Mouse (Mus musculus) heart, embryonic 10.5 days (tissue): ENCODE measurements around the gene Kif1bp. TPM values are rescaled to one million over a fixed set of nuclear protein-coding genes. Genes with fewer than 3 reads are reported as not detected.
"Not testable (repeated sequence)": the region's sequence is repeated elsewhere in the genome, so short reads cannot be mapped to it uniquely, and the experiment has no call there.

Experiments
- DNase-seq: peaks from one replicate; pipeline ENCODE4 v3.0.0-alpha.2; 2017; ENCODE audit warnings: low spot score
- H3K27ac ChIP-seq: fragments of 300-500 bp; sonication (generic); 2 replicates; pipeline ENCODE4 v1.5.1; 2016; ENCODE audit warnings: mild to moderate bottlenecking
- H3K27me3 ChIP-seq: fragments of 300-500 bp; sonication (generic); 2 replicates; pipeline ENCODE4 v1.6.1; 2016; ENCODE audit warnings: mild to moderate bottlenecking; ENCODE audit not compliant: poor library complexity, insufficient read depth, severe bottlenecking
- H3K36me3 ChIP-seq: fragments of 300-500 bp; sonication (generic); 2 replicates; pipeline ENCODE4 v1.6.1; 2016; ENCODE audit warnings: mild to moderate bottlenecking, moderate library complexity
- H3K4me1 ChIP-seq: fragments of 300-500 bp; sonication (generic); 2 replicates; pipeline ENCODE4 v1.6.1; 2016; ENCODE audit warnings: mild to moderate bottlenecking
- H3K4me3 ChIP-seq: fragments of 300-500 bp; sonication (generic); 2 replicates; pipeline ENCODE4 v1.5.1; 2016; ENCODE audit warnings: mild to moderate bottlenecking, moderate library complexity
- H3K9me3 ChIP-seq: fragments of 300-500 bp; sonication (generic); 2 replicates; pipeline ENCODE4 v1.6.1; 2016; ENCODE audit warnings: mild to moderate bottlenecking, moderate library complexity
- WGBS: fragments of 180-500 bp; shearing (Covaris S2); methylation state at CpG from one replicate; pipeline ENCODE4 v1.1.7; 2016; 5-methylcytosine and 5-hydroxymethylcytosine counted together
- polyA plus RNA-seq: library from polyadenylated mRNA; unstranded; fragments of >200 nt; fragmentation: Nextera tagmentation; extraction: Ambion mirVana; gene quantifications from 2 replicates; pipeline ENCODE4 v1.2.1, GENCODE M21; 2016

The Kif1bp gene
- polyA plus RNA-seq = 31.5 and 33.9 TPM in 2 replicates

GRCm38 (mm10) chr10:62578338-62579100 lies at the start of gene Kif1bp:
Kif1bp (minus strand) TSS chr10:62578457.
- Histone ChIP-seq H3K27ac (peak within 1 kb of the TSS; percentile 87), H3K36me3 (peaks cover 57% of the 10 kb centered on the region), H3K4me1 (peaks cover 10% of the 10 kb centered on the region), H3K27me3 (no peaks in the 10 kb centered on the region), H3K4me3 (peak within 1 kb of the TSS; percentile 89), H3K9me3 (no peaks in the 10 kb centered on the region)
- DNase-seq = peak; percentile 99
- WGBS = 7% methylated on average over 33 of the region's 33 CpGs

- no peak for DNase-seq
- 0 out of 2 replicates have a peak, but pooled peaks cover 1% of the 10 kb centered on the region for H3K36me3 ChIP-seq
- no peaks in the 10 kb centered on the region for H3K27me3 ChIP-seq
- no peak overlapping the region for H3K4me3 ChIP-seq
- WGBS = 78% methylated on average over 3 of the region's 3 CpGs
- H3K4me1 ChIP-seq = peaks cover 13% of the 10 kb centered on the region
- H3K9me3 ChIP-seq = no peaks in the 10 kb centered on the region
- no peak overlapping the region for H3K27ac ChIP-seq
Measured at GRCm38 (mm10) chr10:62604161-62604560, 25.9 kb upstream of the Kif1bp start.

GRCm38 (mm10) chr10:62603233-62604030 lies 25.2 kb upstream of the Kif1bp start:
- Histone ChIP-seq H3K9me3 (no peaks in the 10 kb centered on the region), H3K27me3 (no peaks in the 10 kb centered on the region), H3K4me1 (peaks cover 13% of the 10 kb centered on the region), H3K27ac (no peak overlapping the region), H3K36me3 (peaks cover 7% of the 10 kb centered on the region), H3K4me3 (no peak overlapping the region)
- DNase-seq = no peak
- WGBS = 84% methylated on average over 12 of the region's 12 CpGs

GRCm38 (mm10) chr10:62602177-62603040 lies 24.2 kb upstream of the Kif1bp start, which contains the start of gene Ddx21:
Ddx21 (minus strand) TSS chr10:62602281.
- Histone ChIP-seq H3K27me3 (no peaks in the 10 kb centered on the region), H3K4me1 (peaks cover 17% of the 10 kb centered on the region), H3K4me3 (peak within 1 kb of the TSS; percentile 95), H3K9me3 (no peaks in the 10 kb centered on the region), H3K36me3 (peaks cover 17% of the 10 kb centered on the region), H3K27ac (peak within 1 kb of the TSS; percentile 92)
- DNase-seq = peak; percentile 97
- 6% methylated on average over 53 of the region's 53 CpGs for WGBS

- WGBS = under 1% methylated on average over 23 of the region's 23 CpGs
- no peak for DNase-seq
- Histone ChIP-seq H3K9me3 (no peaks in the 10 kb centered on the region), H3K36me3 (peaks cover 23% of the 10 kb centered on the region), H3K4me1 (peaks cover 17% of the 10 kb centered on the region), H3K27me3 (no peaks in the 10 kb centered on the region), H3K27ac (peak overlapping the region; percentile 92), H3K4me3 (peak overlapping the region; percentile 95)
Measured at GRCm38 (mm10) chr10:62601833-62602176, 23.5 kb upstream of the Kif1bp start.

GRCm38 (mm10) chr10:62601053-62601791 lies 23.0 kb upstream of the Kif1bp start:
- no peak for DNase-seq
- no peaks in the 10 kb centered on the region for H3K9me3 ChIP-seq
- H3K4me1 ChIP-seq = peaks cover 17% of the 10 kb centered on the region
- no peaks in the 10 kb centered on the region for H3K27me3 ChIP-seq
- 10% methylated on average over 20 of the region's 20 CpGs for WGBS
- H3K36me3 ChIP-seq = peaks cover 27% of the 10 kb centered on the region
- peak overlapping the region; percentile 95 for H3K4me3 ChIP-seq
- peak overlapping the region; percentile 92; the same call in 1 of the 2 replicates for H3K27ac ChIP-seq

- H3K4me3 ChIP-seq = no peak overlapping the region
Measured at GRCm38 (mm10) chr10:62600056-62600455, 21.8 kb upstream of the Kif1bp start.

GRCm38 (mm10) chr10:62599311-62599710 lies 21.1 kb upstream of the Kif1bp start:
- H3K36me3 ChIP-seq = peaks cover 45% of the 10 kb centered on the region
- not testable (repeated sequence) for DNase-seq
- WGBS = 88% methylated on average over 3 of the region's 3 CpGs

More at GRCm38 (mm10) chr10:62600056-62600455, 21.8 kb upstream of the Kif1bp start:
- Histone ChIP-seq H3K27me3 (no peaks in the 10 kb centered on the region), H3K36me3 (peaks cover 38% of the 10 kb centered on the region), H3K9me3 (no peaks in the 10 kb centered on the region), H3K4me1 (peaks cover 17% of the 10 kb centered on the region), H3K27ac (no peak overlapping the region)
- no peak for DNase-seq
- WGBS = 90% methylated on average over 6 of the region's 6 CpGs

GRCm38 (mm10) chr10:62592496-62592895 lies 14.2 kb upstream of the Kif1bp start:
- H3K9me3 ChIP-seq = no peaks in the 10 kb centered on the region
- no peak for DNase-seq
- H3K36me3 ChIP-seq = peaks cover 97% of the 10 kb centered on the region
- no peaks in the 10 kb centered on the region for H3K4me1 ChIP-seq
- H3K27me3 ChIP-seq = no peaks in the 10 kb centered on the region
- no peak overlapping the region for H3K4me3 ChIP-seq
- WGBS = 89% methylated on average over 7 of the region's 7 CpGs
- no peak overlapping the region for H3K27ac ChIP-seq

More at GRCm38 (mm10) chr10:62599311-62599710, 21.1 kb upstream of the Kif1bp start:
- not testable (repeated sequence) for H3K9me3 ChIP-seq, H3K27ac ChIP-seq, H3K27me3 ChIP-seq, H3K4me3 ChIP-seq
- H3K4me1 ChIP-seq = peaks cover 17% of the 10 kb centered on the region

GRCm38 (mm10) chr10:62590200-62590599 lies 11.9 kb upstream of the Kif1bp start:
- Histone ChIP-seq H3K4me3 (no peak overlapping the region), H3K4me1 (no peaks in the 10 kb centered on the region), H3K36me3 (peaks cover 99% of the 10 kb centered on the region), H3K27me3 (no peaks in the 10 kb centered on the region), H3K27ac (no peak overlapping the region), H3K9me3 (no peaks in the 10 kb centered on the region)
- WGBS = 52% methylated on average over 6 of the region's 6 CpGs
- no peak for DNase-seq

GRCm38 (mm10) chr10:62588616-62589015 lies 10.4 kb upstream of the Kif1bp start:
- DNase-seq = no peak
- Histone ChIP-seq H3K27me3 (no peaks in the 10 kb centered on the region), H3K4me3 (no peak overlapping the region), H3K36me3 (peaks cover 99% of the 10 kb centered on the region), H3K27ac (no peak overlapping the region), H3K9me3 (no peaks in the 10 kb centered on the region), H3K4me1 (no peaks in the 10 kb centered on the region)
- 84% methylated on average over 4 of the region's 4 CpGs for WGBS

GRCm38 (mm10) chr10:62583245-62583644 lies 5.0 kb upstream of the Kif1bp start:
- no peak overlapping the region for H3K4me3 ChIP-seq
- H3K9me3 ChIP-seq = no peaks in the 10 kb centered on the region
- peaks cover 85% of the 10 kb centered on the region for H3K36me3 ChIP-seq
- H3K27me3 ChIP-seq = no peaks in the 10 kb centered on the region
- no peak for DNase-seq
- WGBS = 85% methylated on average over 1 of the region's 1 CpGs
- H3K4me1 ChIP-seq = no peaks in the 10 kb centered on the region
- H3K27ac ChIP-seq = no peak overlapping the region
